Mouse (Mus musculus) limb, embryonic 12.5 days (tissue): ENCODE measurements at regions not wholly inside any gene's neighbourhood (a gene's known extent, or its start where the extent isn't known, plus 50 kb on each side); places are given as distances from the start of the nearest gene placed in this dataset.

Source experiments
- ATAC-seq: fragments of 200-750 bp; cut with Nextera tagmentation; 2 replicates; pipeline ENCODE4 v1.8.0; 2017; ENCODE audit warnings: low read depth, moderate TSS enrichment; ENCODE audit not compliant: insufficient number of reproducible peaks, insufficient read depth, low FRiP score, low TSS enrichment
- H3K27ac ChIP-seq: fragments of 300-500 bp; sonication (generic); 2 replicates; pipeline ENCODE4 v1.5.1; 2016; ENCODE audit warnings: mild to moderate bottlenecking, moderate library complexity
- H3K27me3 ChIP-seq: fragments of 300-500 bp; sonication (generic); 2 replicates; pipeline ENCODE4 v1.6.1; 2016; ENCODE audit warnings: mild to moderate bottlenecking, moderate library complexity
- H3K36me3 ChIP-seq: fragments of 300-500 bp; sonication (generic); 2 replicates; pipeline ENCODE4 v1.6.1; 2016; ENCODE audit warnings: mild to moderate bottlenecking, moderate library complexity
- H3K4me1 ChIP-seq: fragments of 300-500 bp; sonication (generic); replicated peaks from 2 replicates; pipeline ENCODE4 v1.6.1; 2016
- H3K4me2 ChIP-seq: fragments of 300-500 bp; sonication (generic); 2 replicates; pipeline ENCODE4 v1.6.1; 2016; ENCODE audit warnings: mild to moderate bottlenecking, moderate library complexity
- H3K4me3 ChIP-seq: fragments of 300-500 bp; sonication (generic); replicated peaks from 2 replicates; pipeline ENCODE4 v1.5.1; 2016; ENCODE audit warnings: mild to moderate bottlenecking
- H3K9ac ChIP-seq: fragments of 300-500 bp; sonication (generic); replicated peaks from 2 replicates; pipeline ENCODE4 v1.6.1; 2016; ENCODE audit warnings: mild to moderate bottlenecking, moderate library complexity
- H3K9me3 ChIP-seq: fragments of 300-500 bp; sonication (generic); 2 replicates; pipeline ENCODE4 v1.6.1; 2016; ENCODE audit warnings: mild to moderate bottlenecking, moderate library complexity
- WGBS: fragments of 180-500 bp; shearing (Covaris S2); methylation state at CpG from one replicate; pipeline ENCODE4 v1.1.7; 2016; 5-methylcytosine and 5-hydroxymethylcytosine counted together

DNA sequence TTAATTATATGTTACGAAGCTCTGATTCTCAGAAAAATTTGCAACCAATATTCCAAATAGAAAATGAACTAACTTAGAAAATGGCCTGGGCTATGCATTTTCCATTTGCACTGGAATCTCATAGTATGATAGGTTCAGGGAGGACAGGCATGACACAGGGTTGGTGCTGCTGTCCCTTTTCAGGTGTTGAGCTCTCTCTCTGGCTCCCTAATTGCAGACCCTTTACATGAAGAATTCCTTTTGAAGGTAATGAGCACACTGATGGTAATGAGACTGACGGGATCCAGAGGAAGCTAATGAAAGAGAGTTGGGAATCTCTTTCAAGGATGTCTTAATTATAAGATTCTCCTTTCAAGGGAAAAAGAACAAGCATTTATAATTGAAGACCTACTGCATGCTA, 87.6 kb downstream of the Serpinb8 start:
- no peak overlapping the region for H3K4me2 ChIP-seq
- 79% methylated on average over 2 of the region's 2 CpGs for WGBS

DNA sequence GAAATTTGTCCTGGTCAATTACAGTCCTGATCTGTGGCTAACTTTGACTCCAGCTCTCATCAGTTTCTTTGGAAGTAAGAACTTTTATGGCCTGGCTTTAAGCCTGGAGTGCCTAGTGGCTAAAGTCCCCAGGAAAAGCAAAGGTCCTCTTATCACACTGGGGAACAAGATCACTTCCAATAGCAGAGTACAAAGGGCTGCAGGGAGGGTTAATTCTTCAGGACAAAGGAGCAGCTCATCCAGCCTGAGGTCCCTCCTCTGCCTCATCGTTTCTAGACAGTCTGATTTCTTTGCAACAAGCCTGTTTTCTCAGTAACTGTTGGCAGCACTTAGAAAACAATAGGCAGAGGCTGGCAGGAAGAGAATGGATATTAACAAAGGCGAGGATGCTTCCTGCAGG, 107.1 kb downstream of the Serpinb8 start:
- no peaks in the 10 kb centered on the region for H3K36me3 ChIP-seq
- H3K27ac ChIP-seq: no peak overlapping the region
- ATAC-seq: no peak
- no peaks in the 10 kb centered on the region for H3K9me3 ChIP-seq
- H3K9ac ChIP-seq: no peak overlapping the region
- WGBS: 41% methylated on average over 2 of the region's 2 CpGs
- H3K4me1 ChIP-seq: no peaks in the 10 kb centered on the region
- no peak overlapping the region for H3K4me3 ChIP-seq
- no peak overlapping the region for H3K4me2 ChIP-seq
- H3K27me3 ChIP-seq: no peaks in the 10 kb centered on the region

More for the DNA sequence above, 87.6 kb downstream of the Serpinb8 start:
- no peaks in the 10 kb centered on the region for H3K4me1 ChIP-seq
- H3K9ac ChIP-seq: no peak overlapping the region
- H3K36me3 ChIP-seq: no peaks in the 10 kb centered on the region
- H3K27me3 ChIP-seq: no peaks in the 10 kb centered on the region
- ATAC-seq: no peak
- H3K27ac ChIP-seq: no peak overlapping the region
- no peaks in the 10 kb centered on the region for H3K9me3 ChIP-seq
- H3K4me3 ChIP-seq: no peak overlapping the region

DNA sequence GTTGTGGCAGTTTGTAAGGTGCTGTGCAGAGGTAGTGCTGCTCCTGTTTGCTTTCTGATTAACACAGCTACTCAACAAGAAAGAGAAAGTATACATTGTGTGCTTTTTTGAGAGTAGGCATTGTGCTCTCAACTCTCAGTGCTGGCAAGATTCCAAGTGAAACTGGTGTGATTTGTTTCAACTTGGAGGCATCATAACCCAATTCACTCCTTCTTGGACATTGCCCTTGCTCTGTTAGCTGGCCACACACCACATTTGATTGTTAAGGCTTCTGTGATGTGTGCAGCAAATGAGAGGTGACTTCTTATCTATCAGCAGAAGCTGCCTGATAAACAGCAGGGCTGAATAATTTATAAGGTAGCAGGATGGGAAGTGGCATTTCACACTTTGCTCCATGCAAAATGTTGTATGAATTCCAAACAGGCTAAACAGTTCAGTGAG, 116.3 kb downstream of the Serpinb8 start:
- no peak for ATAC-seq
- no peak overlapping the region for H3K4me2 ChIP-seq
- H3K4me3 ChIP-seq: no peak overlapping the region
- H3K27me3 ChIP-seq: no peaks in the 10 kb centered on the region
- H3K9ac ChIP-seq: no peak overlapping the region
- H3K27ac ChIP-seq: no peak overlapping the region
- no peaks in the 10 kb centered on the region for H3K36me3 ChIP-seq
- H3K4me1 ChIP-seq: no peaks in the 10 kb centered on the region
- no peaks in the 10 kb centered on the region for H3K9me3 ChIP-seq

DNA sequence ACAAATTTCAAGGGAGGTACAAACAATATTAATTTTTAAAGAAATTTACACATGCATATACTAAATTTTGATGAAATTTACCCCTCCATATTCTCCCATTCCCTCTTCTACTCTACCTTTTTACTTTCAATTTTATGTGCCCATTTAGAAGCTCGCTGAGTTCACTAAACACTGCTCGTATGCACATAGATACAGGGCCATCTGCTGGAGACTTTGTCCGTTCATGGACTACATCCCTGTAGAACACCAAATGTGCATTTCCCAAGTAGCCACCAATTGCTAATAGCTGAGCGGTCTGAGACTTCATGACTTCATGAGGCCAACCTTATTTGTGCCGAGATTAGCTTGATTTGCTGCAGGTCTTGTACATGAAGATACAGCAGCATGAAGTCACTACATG, 118.8 kb downstream of the Serpinb8 start:
- no peak for ATAC-seq
- H3K4me2 ChIP-seq: no peak overlapping the region
- H3K4me3 ChIP-seq: no peak overlapping the region
- H3K4me1 ChIP-seq: no peaks in the 10 kb centered on the region
- no peak overlapping the region for H3K27ac ChIP-seq
- H3K36me3 ChIP-seq: no peaks in the 10 kb centered on the region
- 89% methylated on average over 5 of the region's 5 CpGs for WGBS
- no peaks in the 10 kb centered on the region for H3K27me3 ChIP-seq
- H3K9me3 ChIP-seq: no peaks in the 10 kb centered on the region
- no peak overlapping the region for H3K9ac ChIP-seq

DNA sequence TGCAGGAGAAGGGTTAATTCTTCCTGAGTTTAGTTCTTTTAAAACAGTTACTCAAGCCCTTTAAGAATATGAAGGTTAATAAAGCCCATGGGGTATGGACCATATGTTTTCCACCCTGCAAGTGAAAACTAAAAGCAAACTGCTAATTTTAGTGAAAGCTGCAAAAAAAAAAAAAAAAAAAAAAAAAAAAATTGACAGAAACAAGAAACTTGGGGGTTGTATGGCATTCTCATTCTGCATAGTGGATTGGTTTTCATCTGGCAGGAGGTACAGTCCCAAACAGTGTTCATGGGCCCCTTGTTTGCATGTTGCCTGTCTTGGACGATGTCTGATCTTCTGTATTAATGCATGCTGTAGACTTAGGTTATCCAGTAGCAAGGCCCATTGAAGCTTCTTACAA, 125.1 kb downstream of the Serpinb8 start:
- Histone ChIP-seq H3K4me1 (no peaks in the 10 kb centered on the region), H3K9me3 (no peaks in the 10 kb centered on the region), H3K27ac (no peak overlapping the region), H3K4me2 (no peak overlapping the region), H3K27me3 (no peaks in the 10 kb centered on the region), H3K36me3 (no peaks in the 10 kb centered on the region), H3K9ac (no peak overlapping the region), H3K4me3 (no peak overlapping the region)
- WGBS: 44% methylated on average over 1 of the region's 1 CpGs
- ATAC-seq: no peak

DNA sequence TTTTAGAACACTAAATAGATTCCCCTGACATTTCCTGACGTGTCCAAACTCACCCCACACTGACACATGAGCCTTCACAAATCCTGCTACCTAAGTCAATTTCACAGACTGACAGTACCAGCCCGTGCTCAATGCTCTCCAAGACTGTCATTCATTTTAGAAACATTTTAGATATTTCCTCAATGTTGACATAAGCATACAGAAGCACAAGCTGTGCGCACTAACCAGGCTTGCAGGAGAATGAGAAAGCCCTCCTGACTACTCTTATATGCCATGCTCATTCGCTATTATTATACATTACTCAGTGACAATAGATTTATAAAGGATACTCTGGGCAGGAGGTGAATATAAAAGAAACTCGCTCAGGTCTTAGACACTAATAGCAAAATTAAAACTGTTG, 129.5 kb downstream of the Serpinb8 start:
- ATAC-seq: no peak
- H3K27ac ChIP-seq: no peak overlapping the region
- 74% methylated on average over 5 of the region's 5 CpGs for WGBS
- no peaks in the 10 kb centered on the region for H3K4me1 ChIP-seq
- no peaks in the 10 kb centered on the region for H3K27me3 ChIP-seq
- H3K9me3 ChIP-seq: no peaks in the 10 kb centered on the region
- H3K9ac ChIP-seq: no peak overlapping the region
- no peak overlapping the region for H3K4me3 ChIP-seq
- H3K36me3 ChIP-seq: no peaks in the 10 kb centered on the region
- H3K4me2 ChIP-seq: no peak overlapping the region

DNA sequence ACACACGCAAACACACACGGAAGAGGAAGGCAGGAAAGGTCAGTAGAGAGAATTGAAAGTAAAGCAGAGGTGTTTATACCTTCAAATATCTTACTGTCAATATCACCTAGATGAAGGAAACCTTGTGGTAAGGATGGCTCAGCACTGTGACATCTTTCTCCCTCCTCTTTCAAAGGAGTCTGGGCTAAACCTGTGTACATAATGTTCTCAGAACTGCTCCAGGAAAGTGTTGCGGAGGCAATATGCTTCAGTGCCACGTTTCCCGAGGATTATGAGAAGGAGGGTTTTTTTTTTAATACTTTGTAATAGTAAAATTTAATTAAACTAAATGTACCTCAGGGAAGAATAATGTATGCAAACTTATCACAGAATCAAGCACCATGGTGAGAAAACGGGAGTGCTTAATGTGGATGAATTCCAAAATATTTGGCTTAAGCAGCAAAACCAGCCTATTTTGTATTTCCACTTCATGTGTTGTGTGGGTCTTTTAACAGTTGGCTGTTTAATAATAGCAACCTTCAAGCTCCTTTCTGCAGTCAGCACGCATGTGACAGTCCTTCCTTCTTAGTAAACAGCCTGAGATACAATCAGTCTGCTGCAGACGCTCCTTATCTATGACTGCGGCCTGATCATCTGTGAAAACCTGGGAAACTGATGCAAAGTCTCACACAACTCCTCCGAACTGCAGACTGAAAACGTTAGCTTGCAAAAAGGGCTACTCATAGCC, 138.5 kb downstream of the Serpinb8 start:
- ATAC-seq: no peak
- no peaks in the 10 kb centered on the region for H3K9me3 ChIP-seq
- no peaks in the 10 kb centered on the region for H3K36me3 ChIP-seq
- WGBS: 85% methylated on average over 11 of the region's 11 CpGs
- no peak overlapping the region for H3K4me2 ChIP-seq
- no peak overlapping the region for H3K9ac ChIP-seq
- H3K4me3 ChIP-seq: no peak overlapping the region
- no peak overlapping the region for H3K27ac ChIP-seq
- H3K27me3 ChIP-seq: no peaks in the 10 kb centered on the region
- H3K4me1 ChIP-seq: no peaks in the 10 kb centered on the region

DNA sequence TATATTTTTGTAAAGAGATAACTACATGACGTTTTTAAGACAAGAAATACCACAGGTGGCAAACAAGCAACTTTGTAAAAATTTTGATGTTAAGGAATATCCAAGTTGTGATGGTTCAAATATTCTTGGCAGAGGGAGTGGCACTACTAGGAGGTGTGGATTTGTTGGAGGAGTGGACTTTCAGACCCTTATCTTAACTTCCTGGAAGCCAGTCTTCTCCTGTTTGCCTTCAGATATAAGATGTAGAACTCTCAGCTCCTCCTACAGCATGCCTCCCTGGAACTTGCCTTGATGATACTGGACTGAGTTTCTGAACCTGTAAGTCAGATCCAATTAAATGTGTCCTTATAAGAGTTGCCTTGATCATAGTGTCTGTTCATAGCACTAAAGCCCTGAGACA, 175.5 kb downstream of the Serpinb8 start:
- H3K4me3 ChIP-seq: no peak overlapping the region
- H3K9me3 ChIP-seq: no peaks in the 10 kb centered on the region
- H3K4me2 ChIP-seq: no peak overlapping the region
- no peaks in the 10 kb centered on the region for H3K27me3 ChIP-seq
- no peaks in the 10 kb centered on the region for H3K36me3 ChIP-seq
- no peak overlapping the region for H3K9ac ChIP-seq
- no peaks in the 10 kb centered on the region for H3K4me1 ChIP-seq
- H3K27ac ChIP-seq: no peak overlapping the region
- ATAC-seq: no peak
- WGBS: 83% methylated on average over 1 of the region's 1 CpGs

DNA sequence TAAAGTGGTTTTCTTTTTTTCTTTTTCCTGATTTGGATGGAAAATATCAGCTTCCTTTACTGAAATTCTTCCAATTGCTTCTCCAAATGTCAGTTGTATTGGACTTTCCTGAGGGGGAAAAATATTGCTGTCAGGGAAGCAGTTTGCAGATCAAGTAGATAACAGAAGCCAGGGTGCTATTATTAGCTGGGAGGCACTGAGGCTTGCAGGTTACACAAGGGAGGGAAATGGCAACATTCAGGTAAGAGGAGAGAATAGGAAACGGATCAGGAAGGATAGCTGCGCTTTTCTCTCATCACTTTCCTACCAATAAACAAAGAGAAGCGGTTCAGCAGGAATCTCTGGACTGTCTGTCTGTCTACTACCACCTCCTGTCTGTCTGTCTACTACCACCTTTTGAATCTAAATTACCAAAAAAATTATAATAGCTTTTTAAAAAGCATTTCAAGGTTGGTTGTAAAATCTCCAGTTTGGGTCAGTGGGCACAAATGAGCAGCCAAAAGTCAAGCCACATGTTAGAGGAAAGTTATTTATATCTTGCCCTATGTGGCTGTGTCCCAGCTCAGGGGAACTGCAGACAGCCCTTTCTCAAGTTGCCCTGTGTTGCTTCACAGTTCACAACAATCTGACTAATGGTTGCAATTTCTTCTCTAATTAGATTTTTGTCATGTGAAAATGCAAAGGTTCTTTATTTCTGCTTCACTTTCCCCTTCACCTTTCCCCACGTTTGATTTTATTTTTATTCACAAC, 177.6 kb downstream of the Serpinb8 start:
- no peak for ATAC-seq
- no peaks in the 10 kb centered on the region for H3K9me3 ChIP-seq
- no peaks in the 10 kb centered on the region for H3K4me1 ChIP-seq
- WGBS: 61% methylated on average over 4 of the region's 4 CpGs
- H3K4me3 ChIP-seq: no peak overlapping the region
- no peaks in the 10 kb centered on the region for H3K36me3 ChIP-seq
- no peak overlapping the region for H3K27ac ChIP-seq
- H3K4me2 ChIP-seq: no peak overlapping the region
- no peak overlapping the region for H3K9ac ChIP-seq
- H3K27me3 ChIP-seq: no peaks in the 10 kb centered on the region

DNA sequence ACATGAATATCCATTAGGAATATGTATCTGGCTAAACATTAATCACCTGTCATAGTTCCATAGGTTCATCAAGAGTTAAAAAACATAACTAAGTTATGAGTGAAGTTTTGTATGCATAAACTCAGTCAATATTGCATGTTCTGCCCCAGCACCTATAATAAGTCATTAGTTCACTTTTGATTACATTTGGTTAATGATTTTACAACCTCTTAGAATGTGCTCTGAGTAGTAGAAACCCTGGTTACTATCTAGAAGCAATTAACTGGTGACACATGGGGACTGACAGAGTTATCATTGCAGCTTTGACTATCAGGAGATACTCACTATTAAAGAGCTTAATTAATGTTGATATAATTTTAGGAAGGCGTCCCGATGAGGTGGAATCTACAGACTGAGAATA, 183.2 kb downstream of the Serpinb8 start:
- Histone ChIP-seq H3K9ac (no peak overlapping the region), H3K36me3 (no peaks in the 10 kb centered on the region), H3K4me2 (no peak overlapping the region), H3K9me3 (no peaks in the 10 kb centered on the region), H3K27me3 (no peaks in the 10 kb centered on the region), H3K27ac (no peak overlapping the region), H3K4me3 (no peak overlapping the region), H3K4me1 (no peaks in the 10 kb centered on the region)
- WGBS: 77% methylated on average over 2 of the region's 2 CpGs
- ATAC-seq: no peak

DNA sequence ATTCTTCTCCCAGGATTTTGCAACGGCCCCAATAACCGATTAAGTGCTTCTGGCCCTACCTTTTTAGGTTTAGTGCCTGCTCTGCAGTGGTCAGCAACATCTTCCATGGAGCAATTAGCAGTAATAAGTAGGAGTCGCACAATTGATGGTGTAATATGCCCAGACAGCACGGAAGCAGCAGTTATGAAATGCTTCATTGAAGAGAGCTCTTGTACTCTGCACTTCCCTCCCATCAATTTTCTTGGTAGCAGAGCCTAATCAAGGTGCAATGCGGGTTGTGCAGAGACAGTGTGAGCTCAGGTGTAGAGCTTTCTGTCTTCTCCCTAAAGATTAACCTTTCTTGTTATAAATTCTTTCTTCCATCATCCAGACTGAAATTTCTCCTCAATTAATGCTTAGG, 193.3 kb downstream of the Serpinb8 start:
- no peak overlapping the region for H3K9ac ChIP-seq
- no peak overlapping the region for H3K4me3 ChIP-seq
- no peak overlapping the region for H3K27ac ChIP-seq
- no peaks in the 10 kb centered on the region for H3K27me3 ChIP-seq
- H3K9me3 ChIP-seq: no peaks in the 10 kb centered on the region
- no peaks in the 10 kb centered on the region for H3K36me3 ChIP-seq
- no peak overlapping the region for H3K4me2 ChIP-seq
- no peaks in the 10 kb centered on the region for H3K4me1 ChIP-seq
- ATAC-seq: no peak
- WGBS: 78% methylated on average over 5 of the region's 5 CpGs

DNA sequence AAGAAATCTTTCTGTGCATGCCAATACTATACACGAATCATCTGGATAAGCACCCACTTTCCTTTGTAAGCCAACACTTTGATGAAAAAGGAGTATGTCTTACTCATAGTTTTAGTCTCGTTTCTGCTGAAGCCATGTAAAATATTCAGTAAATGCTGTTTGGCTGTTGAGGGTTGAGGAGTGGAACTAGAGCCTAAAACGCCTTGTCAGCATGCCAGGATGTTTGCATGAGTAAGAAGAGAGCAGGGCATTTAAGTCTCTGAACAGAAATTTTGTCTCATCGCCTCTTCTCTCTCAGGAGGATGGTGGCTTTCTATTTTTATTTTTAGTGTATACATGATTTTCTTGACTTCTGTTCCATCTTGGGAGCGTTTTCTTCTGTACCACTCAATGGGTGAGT, 216.0 kb downstream of the Serpinb8 start:
- no peaks in the 10 kb centered on the region for H3K27me3 ChIP-seq
- no peaks in the 10 kb centered on the region for H3K36me3 ChIP-seq
- H3K4me3 ChIP-seq: no peak overlapping the region
- ATAC-seq: no peak
- no peak overlapping the region for H3K4me2 ChIP-seq
- 82% methylated on average over 5 of the region's 5 CpGs for WGBS
- no peaks in the 10 kb centered on the region for H3K4me1 ChIP-seq
- no peaks in the 10 kb centered on the region for H3K9me3 ChIP-seq
- H3K27ac ChIP-seq: no peak overlapping the region
- no peak overlapping the region for H3K9ac ChIP-seq
